Mouse (Mus musculus) embryonic facial prominence, embryonic 14.5 days (tissue): Measurements from ENCODE around the gene Ganc. TPM values are rescaled to one million over a fixed set of nuclear protein-coding genes. Genes with fewer than 3 reads are reported as not detected.

Source experiments
- ATAC-seq: fragments of 200-750 bp; cut with Nextera tagmentation; 2 replicates; pipeline ENCODE4 v1.8.0; 2017; ENCODE audit warnings: low read depth, moderate number of reproducible peaks, moderate TSS enrichment
- DNase-seq: peaks from one replicate; pipeline ENCODE4 v3.0.0-alpha.2; 2015; ENCODE audit warnings: low spot score
- H3K27ac ChIP-seq: fragments of 300-500 bp; sonication (generic); replicated peaks from 2 replicates; pipeline ENCODE4 v1.5.1; 2014; ENCODE audit warnings: low read depth, mild to moderate bottlenecking, low read length, moderate library complexity
- H3K27me3 ChIP-seq: fragments of 300-500 bp; sonication (generic); replicated peaks from 2 replicates; pipeline ENCODE4 v1.6.1; 2014; ENCODE audit warnings: low read length; ENCODE audit not compliant: control insufficient read depth, insufficient read depth
- H3K36me3 ChIP-seq: fragments of 300-500 bp; sonication (generic); 2 replicates; pipeline ENCODE4 v1.6.1; 2014; ENCODE audit warnings: low read length, mixed read lengths; ENCODE audit not compliant: control insufficient read depth, insufficient read depth
- H3K4me1 ChIP-seq: fragments of 300-500 bp; sonication (generic); 2 replicates; pipeline ENCODE4 v1.6.1; 2014; ENCODE audit warnings: antibody characterized with exemption, low read length; ENCODE audit not compliant: control insufficient read depth, insufficient read depth
- H3K4me2 ChIP-seq: fragments of 300-500 bp; sonication (generic); 2 replicates; pipeline ENCODE4 v1.6.1; 2014; ENCODE audit warnings: low read depth, mild to moderate bottlenecking, low read length, moderate library complexity, mixed read lengths
- H3K4me3 ChIP-seq: fragments of 300-500 bp; sonication (generic); 2 replicates; pipeline ENCODE4 v1.5.1; 2014; ENCODE audit warnings: low read depth, mild to moderate bottlenecking, low read length
- H3K9ac ChIP-seq: fragments of 300-500 bp; sonication (generic); 2 replicates; pipeline ENCODE4 v1.6.1; 2014; ENCODE audit warnings: low read depth, mild to moderate bottlenecking, low read length, moderate library complexity, mixed read lengths
- H3K9me3 ChIP-seq: fragments of 300-500 bp; sonication (generic); 2 replicates; pipeline ENCODE4 v1.6.1; 2016; ENCODE audit warnings: low read length; ENCODE audit not compliant: control insufficient read depth
- WGBS: fragments of 180-500 bp; shearing (Covaris S2); extraction: QIAGEN DNeasy Blood & Tissue Kit; methylation state at CpG from one replicate; pipeline ENCODE4 v1.1.7; 2014; 5-methylcytosine and 5-hydroxymethylcytosine counted together
- polyA plus RNA-seq: library from polyadenylated mRNA; unstranded; fragments of >200 nt; fragmentation: Nextera tagmentation; extraction: Ambion mirVana; gene quantifications from 2 replicates; pipeline ENCODE4 v1.2.1, GENCODE M21; 2014

The Ganc gene
- polyA plus RNA-seq, 1 experiment from 2014 or later: 8.7 TPM

GRCm38 (mm10) chr2:120501136-120501918, 97.6 kb downstream of the Ganc start:
- Histone ChIP-seq H3K4me3 (no peak overlapping the region), H3K4me1 (no peaks in the 10 kb centered on the region), H3K27me3 (no peaks in the 10 kb centered on the region), H3K27ac (no peak overlapping the region), H3K4me2 (no peak overlapping the region), H3K36me3 (peaks cover 15% of the 10 kb centered on the region), H3K9me3 (no peaks in the 10 kb centered on the region), H3K9ac (no peak overlapping the region)
- 41% methylated on average over 17 of the region's 17 CpGs for WGBS
- ATAC-seq (no peak), DNase-seq (no peak)

GRCm38 (mm10) chr2:120501931-120502604, 98.4 kb downstream of the Ganc start:
- ATAC-seq (no peak), DNase-seq (no peak)
- 69% methylated on average over 13 of the region's 13 CpGs for WGBS
- Histone ChIP-seq H3K27me3 (no peaks in the 10 kb centered on the region), H3K4me1 (no peaks in the 10 kb centered on the region), H3K36me3 (peaks cover 18% of the 10 kb centered on the region), H3K9ac (no peak overlapping the region), H3K27ac (no peak overlapping the region), H3K4me2 (no peak overlapping the region), H3K9me3 (no peaks in the 10 kb centered on the region), H3K4me3 (no peak overlapping the region)

GRCm38 (mm10) chr2:120502605-120502990, 98.9 kb downstream of the Ganc start:
- Histone ChIP-seq H3K4me1 (no peaks in the 10 kb centered on the region), H3K27ac (no peak overlapping the region), H3K36me3 (peaks cover 18% of the 10 kb centered on the region), H3K27me3 (no peaks in the 10 kb centered on the region), H3K4me2 (no peak overlapping the region), H3K4me3 (no peak overlapping the region), H3K9ac (no peak overlapping the region), H3K9me3 (no peaks in the 10 kb centered on the region)
- 72% methylated on average over 3 of the region's 3 CpGs for WGBS
- DNase-seq: no peak
- no peak for ATAC-seq

- Histone ChIP-seq H3K9me3 (no peaks in the 10 kb centered on the region), H3K27ac (no peak overlapping the region), H3K36me3 (peaks cover 21% of the 10 kb centered on the region), H3K27me3 (no peaks in the 10 kb centered on the region), H3K4me1 (no peaks in the 10 kb centered on the region), H3K4me3 (no peak overlapping the region), H3K9ac (no peak overlapping the region), H3K4me2 (no peak overlapping the region)
- DNase-seq (no peak), ATAC-seq (no peak)
- 88% methylated on average over 6 of the region's 6 CpGs for WGBS
These were observed 99.4 kb downstream of the Ganc start for GRCm38 (mm10) chr2:120503094-120503493.

DNA sequence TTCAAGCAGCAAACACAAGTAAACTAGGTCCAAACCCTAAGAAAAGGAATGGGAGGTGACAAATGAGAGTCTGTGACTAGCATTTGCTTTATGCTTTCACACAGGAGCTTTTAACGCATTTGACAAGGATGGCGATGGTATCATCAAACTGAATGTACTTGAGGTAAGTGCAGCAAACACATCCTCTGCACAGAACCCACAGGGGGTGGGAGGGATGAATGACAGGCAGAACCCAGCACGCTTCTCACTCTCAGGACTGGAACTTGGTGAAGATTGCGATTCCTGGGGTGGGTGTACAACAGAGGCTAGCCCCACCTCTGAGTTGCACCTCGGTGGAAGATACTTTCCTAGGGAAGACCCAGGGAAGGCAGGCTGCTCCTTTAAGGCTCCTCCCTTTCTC, 100.3 kb downstream of the Ganc start:
- WGBS: 81% methylated on average over 5 of the region's 5 CpGs
- Histone ChIP-seq H3K4me3 (no peak overlapping the region), H3K4me1 (no peaks in the 10 kb centered on the region), H3K9me3 (no peaks in the 10 kb centered on the region), H3K27ac (no peak overlapping the region), H3K4me2 (no peak overlapping the region), H3K9ac (no peak overlapping the region), H3K27me3 (no peaks in the 10 kb centered on the region), H3K36me3 (peaks cover 28% of the 10 kb centered on the region)
- no peak for DNase-seq
- ATAC-seq: no peak

Other genes with a start within 250 kb of the Ganc start
- gene Ehd4, start 249.3 kb upstream of the Ganc start, polyA plus RNA-seq: 56.4 and 60.8 TPM in 2 replicates
- 0.71 and 0.77 TPM in 2 replicates for gene Pla2g4e, start 158.6 kb upstream of the Ganc start, polyA plus RNA-seq
- 0.07 and 0.15 TPM in 2 replicates for gene Pla2g4d, start 114.7 kb upstream of the Ganc start, polyA plus RNA-seq
- gene Pla2g4f, start 89.7 kb upstream of the Ganc start, polyA plus RNA-seq: 1.7 and 2.5 TPM in 2 replicates
- 22.3 and 27.0 TPM in 2 replicates for gene Vps39, start 50.8 kb upstream of the Ganc start, polyA plus RNA-seq
- 9.7 and 11.1 TPM in 2 replicates for gene Tmem87a, start 217 bp downstream of the Ganc start, polyA plus RNA-seq
- gene Capn3, start 52.1 kb downstream of the Ganc start, polyA plus RNA-seq: 4.5 and 6.7 TPM in 2 replicates
- 65.4 and 70.5 TPM in 2 replicates for gene Zfp106, start 159.9 kb downstream of the Ganc start, polyA plus RNA-seq
- gene Snap23, start 163.8 kb downstream of the Ganc start, polyA plus RNA-seq: 47.8 and 51.2 TPM in 2 replicates
- gene Haus2, start 205.5 kb downstream of the Ganc start, polyA plus RNA-seq: 17.7 and 22.7 TPM in 2 replicates
- gene Lrrc57, start 205.6 kb downstream of the Ganc start, polyA plus RNA-seq: 16.7 and 19.9 TPM in 2 replicates
- gene Stard9, start 225.2 kb downstream of the Ganc start, polyA plus RNA-seq: 8.6 and 9.2 TPM in 2 replicates